Mouse (Mus musculus) liver (tissue): ENCODE data around the gene Neurl3.

Source experiments
- DNase-seq: peaks from one replicate; pipeline ENCODE4 v3.0.0-alpha.2; 2020; ENCODE audit warnings: mixed read lengths

Gene Neurl3

DNA sequence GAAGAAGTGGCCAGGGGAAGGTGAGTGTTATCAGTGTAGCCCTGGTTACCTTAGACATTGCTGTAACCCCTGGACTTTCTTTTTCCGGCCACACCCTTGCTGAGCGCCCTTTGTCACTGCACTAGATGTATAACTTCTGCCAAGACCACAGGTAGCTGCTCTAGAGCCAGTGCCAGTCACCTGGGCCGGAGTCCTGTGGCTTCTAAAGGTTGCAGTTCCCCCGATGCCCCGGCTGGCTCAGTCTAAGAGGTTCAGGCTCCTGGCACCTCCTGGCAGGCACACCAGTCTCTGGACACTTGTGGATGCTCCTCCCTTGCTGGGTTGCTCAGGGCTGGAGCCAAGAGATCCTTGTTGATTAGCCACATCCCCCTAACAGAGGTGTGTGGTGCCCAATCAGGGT lies at the start of gene Neurl3:
TSS of gene Neurl3 (minus strand) at position 225 of the 400 bp plus-strand sequence.
- no peak for DNase-seq

DNA sequence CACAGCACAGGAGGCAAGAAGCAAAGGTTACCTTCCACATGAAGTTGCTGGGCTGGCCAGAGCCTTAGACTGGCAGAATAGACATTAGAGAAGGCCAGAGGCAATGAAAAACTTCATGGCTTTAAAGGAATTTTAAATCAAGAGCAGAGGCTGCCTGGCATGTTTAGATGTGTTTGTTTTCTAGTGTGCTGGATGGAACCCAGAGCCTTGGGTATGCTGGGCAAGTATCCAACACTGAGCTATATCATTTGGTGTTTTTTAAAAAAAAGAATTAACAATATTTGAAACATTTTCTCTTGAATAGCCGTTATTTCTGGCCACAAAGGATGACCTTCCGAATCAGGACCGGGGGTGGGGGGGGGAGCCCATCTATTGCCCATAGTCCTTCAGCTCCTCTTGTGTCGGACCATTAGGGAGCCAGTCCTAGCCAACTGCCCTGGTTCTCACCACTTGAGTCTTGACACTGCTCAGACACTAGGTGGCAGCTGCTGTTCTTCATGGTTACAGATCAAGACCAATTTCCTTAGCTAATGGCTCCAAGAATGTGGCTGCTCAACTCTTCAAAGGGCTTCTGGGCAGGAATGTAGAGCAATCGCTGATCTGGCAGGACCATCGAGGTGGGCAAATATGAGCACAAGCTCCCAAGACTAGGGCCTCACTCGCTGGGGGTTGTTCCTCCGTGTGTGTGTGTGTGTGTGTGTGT lies 49.4 kb upstream of the Neurl3 start:
- DNase-seq, result peak; percentile 39

DNA sequence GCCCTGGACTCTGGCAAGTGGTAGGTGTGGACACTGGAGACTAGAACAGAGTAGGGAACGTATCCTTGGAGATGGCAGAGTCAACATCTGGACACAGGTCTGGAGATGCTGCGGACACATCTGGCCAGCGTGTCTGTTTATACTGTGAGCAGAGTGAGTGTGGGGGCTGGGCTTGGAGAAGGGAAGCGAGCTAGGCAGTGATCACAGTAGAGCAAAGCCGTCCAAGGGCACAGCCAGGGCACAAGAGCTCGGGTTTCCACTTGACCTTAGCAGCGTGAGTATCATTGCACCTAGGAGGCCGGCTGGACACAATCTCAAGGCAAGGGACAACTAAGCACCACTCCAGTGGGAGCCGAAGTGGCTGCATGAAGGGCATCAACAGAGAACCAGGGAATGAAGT lies 48.6 kb upstream of the Neurl3 start:
- DNase-seq, result no peak

- DNase-seq, result no peak
These were observed 47.5 kb upstream of the Neurl3 start for GRCm38 (mm10) chr1:36321829-36322573.

GRCm38 (mm10) chr1:36321164-36321563 lies 46.7 kb upstream of the Neurl3 start:
- no peak for DNase-seq

DNA sequence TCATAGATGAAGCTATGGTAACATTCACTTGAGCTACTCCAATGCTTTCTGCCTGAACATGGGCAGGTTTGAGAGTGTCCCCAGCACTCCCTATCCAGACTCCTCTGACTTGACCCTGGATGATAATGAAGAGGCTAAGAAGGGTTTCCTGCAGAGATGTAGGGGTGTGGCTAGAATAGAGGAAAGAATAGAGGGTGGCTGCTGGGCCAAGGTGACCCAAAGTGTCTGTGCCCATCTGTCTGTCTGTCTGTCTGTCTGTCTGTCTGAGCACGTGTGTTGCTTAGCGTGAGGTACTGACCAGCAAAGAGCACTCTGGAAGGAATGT lies 41.3 kb upstream of the Neurl3 start:
- DNase-seq, result no peak

- DNase-seq, result peak; percentile 29
These were observed 40.7 kb upstream of the Neurl3 start for GRCm38 (mm10) chr1:36314959-36315775.

- DNase-seq, result no peak
These were observed 35.0 kb upstream of the Neurl3 start for GRCm38 (mm10) chr1:36309498-36309901.

DNA sequence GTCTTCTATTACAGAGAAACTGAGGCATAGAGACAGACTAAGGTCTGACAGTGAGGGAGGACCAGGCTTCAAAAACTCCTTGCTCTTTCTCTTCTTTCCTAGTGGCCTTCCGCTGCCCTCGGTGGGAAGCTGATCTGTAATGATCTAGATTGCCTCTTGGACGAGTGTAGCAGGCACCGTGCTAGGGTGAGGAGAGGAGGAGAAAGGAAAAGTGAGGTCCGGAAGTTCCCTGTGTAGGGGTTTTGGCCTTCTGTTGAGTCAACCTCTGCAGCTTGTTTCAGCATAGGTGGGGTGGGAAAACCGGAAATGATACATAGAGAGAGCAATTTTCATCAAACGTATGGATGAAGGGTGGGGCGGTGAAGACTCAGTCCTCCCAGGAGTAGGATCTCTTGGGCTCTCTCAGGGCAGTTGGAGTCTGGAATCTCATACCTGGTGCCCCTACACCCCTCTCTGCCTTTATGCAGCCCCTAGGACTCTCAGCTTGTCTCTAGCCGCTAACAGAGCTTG lies 34.5 kb upstream of the Neurl3 start:
- DNase-seq, result no peak

DNA sequence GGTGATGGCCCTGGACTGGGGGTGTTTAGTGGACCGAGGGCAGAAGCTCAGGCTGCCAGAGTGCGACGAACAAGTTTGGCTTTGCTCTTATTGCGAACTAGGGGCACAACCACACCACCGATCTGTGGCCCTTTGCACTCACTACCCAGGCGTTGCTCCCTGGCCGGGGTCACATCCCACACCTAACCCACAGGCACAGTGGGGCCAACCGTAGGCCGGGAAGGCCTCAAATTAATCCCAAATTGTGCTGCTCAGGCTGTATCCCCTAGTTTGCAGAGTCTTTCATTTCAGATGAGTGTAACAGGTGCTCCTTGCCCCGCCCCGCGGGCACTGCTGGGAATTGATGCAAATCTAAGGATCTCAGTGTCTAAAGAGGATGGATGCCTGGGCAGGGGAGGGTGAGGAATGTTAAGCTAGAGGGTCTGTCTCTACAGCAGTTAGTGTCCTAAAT lies 34.0 kb upstream of the Neurl3 start:
- DNase-seq, result peak; percentile 19

- peak; percentile 94 for DNase-seq
These were observed 33.2 kb upstream of the Neurl3 start, which contains the start of gene Arid5a for GRCm38 (mm10) chr1:36307495-36308280. TSS of gene Arid5a (plus strand) at chr1:36307733.

GRCm38 (mm10) chr1:36307121-36307494 lies 32.6 kb upstream of the Neurl3 start:
- no peak for DNase-seq

GRCm38 (mm10) chr1:36306120-36306519 lies 31.6 kb upstream of the Neurl3 start:
- DNase-seq, result no peak

DNA sequence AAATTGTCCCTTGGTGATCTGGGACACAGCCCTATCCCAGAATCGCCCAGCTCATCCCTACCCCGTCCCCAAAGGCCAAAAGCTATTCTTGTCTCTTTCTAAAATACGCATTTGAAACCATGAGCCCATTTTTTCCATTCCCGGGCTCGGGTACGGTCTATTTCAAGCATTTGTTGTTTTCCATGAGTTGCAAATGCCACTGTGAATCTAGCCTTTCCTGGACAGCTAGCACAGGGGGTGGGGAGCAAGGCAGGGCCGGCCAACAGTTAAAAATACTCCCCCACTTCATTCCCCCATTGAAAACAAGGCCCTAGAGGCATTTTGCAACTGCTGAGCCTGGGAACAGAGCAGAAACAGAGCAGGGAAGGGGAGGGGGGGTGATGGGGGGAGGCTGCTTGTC lies 30.3 kb upstream of the Neurl3 start:
- no peak for DNase-seq

- peak; percentile 12 for DNase-seq
These were observed 29.2 kb upstream of the Neurl3 start for GRCm38 (mm10) chr1:36303381-36304320.

DNA sequence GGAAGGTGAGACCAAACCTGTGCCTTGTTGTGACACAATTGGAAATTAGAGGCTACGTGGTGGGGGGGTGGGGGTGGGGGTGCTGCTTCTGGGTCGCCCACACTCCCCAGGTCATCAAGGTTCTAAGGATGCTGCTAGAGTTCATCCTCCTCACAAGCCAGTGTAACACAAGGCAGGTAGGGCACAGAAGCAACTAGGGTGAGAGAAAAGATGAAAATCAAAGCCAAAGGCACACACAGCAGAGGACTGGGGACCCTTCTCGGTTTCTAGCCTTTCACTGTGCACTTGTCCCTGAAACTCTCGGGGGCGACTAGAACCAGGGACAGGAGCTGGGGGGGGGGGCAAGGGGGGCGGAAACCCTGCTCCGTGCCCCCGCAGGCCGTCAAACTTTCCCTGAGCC lies 28.5 kb upstream of the Neurl3 start:
- DNase-seq, result no peak

- DNase-seq, result no peak
These were observed 27.8 kb upstream of the Neurl3 start for GRCm38 (mm10) chr1:36302273-36302672.

- no peak for DNase-seq
These were observed 26.0 kb upstream of the Neurl3 start for GRCm38 (mm10) chr1:36300486-36300885.

GRCm38 (mm10) chr1:36299676-36300075 lies 25.2 kb upstream of the Neurl3 start:
- DNase-seq, result no peak

DNA sequence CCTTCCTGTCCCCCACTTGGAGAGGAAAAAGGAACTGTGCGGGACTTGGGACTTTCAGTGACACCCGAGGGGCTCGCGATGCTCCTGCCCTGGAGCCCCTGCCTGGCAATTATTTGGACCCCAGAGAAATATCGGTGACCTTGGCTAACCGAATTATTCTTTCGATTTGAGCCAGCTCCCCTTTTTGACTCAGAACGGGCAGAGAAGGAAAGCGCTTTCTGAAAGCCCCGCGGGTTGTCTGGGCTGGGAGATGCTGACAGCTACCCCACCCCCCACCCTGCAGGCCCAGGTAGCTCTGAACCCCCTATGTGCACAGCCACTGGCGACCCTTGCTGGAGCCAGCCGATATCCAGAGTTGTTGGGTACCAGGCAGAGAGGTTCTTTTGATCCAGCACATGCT lies 24.6 kb upstream of the Neurl3 start:
- no peak for DNase-seq

DNA sequence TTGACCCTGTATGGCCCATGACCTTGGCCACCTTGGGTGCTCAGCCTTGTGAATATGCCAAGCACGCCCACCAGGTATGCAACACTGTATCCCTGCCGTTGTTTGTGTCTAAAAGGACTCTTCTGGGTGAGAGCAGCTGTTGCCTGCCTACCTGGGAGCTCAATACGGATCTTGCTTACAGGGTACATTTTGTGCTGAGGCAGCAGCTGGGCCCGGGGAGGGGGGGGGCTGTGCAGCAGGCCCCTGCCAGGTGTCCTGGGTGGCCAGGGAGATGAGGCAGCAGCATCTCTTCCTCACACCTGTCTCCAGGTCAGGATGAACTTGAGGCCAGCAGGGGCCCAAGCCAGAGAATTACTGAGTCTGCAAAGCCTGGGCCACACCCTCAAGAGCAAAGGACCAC lies 23.6 kb upstream of the Neurl3 start:
- DNase-seq, result no peak
